Mouse (Mus musculus) fat pad, adult 2 months (tissue): Measurements from ENCODE around the gene Naa16.

Experiments used
- DNase-seq: peaks from one replicate; pipeline ENCODE4 v3.0.0-alpha.2; 2011; ENCODE audit warnings: low read depth, low spot score; ENCODE audit errors: extremely low read depth

The Naa16 gene

GRCm38 (mm10) chr14:79299796-79300195, 90.8 kb downstream of the Naa16 start:
- no peak for DNase-seq

GRCm38 (mm10) chr14:79299230-79299629, 91.3 kb downstream of the Naa16 start:
- DNase-seq: no peak

- no peak for DNase-seq
Observed at GRCm38 (mm10) chr14:79298314-79298992, 92.1 kb downstream of the Naa16 start.

GRCm38 (mm10) chr14:79296836-79297235, 93.7 kb downstream of the Naa16 start:
- no peak for DNase-seq

- no peak for DNase-seq
Observed at GRCm38 (mm10) chr14:79296201-79296600, 94.4 kb downstream of the Naa16 start.

- no peak for DNase-seq
Observed at GRCm38 (mm10) chr14:79295579-79295978, 95.0 kb downstream of the Naa16 start.

- DNase-seq: no peak
Observed at GRCm38 (mm10) chr14:79294950-79295349, 95.6 kb downstream of the Naa16 start.

GRCm38 (mm10) chr14:79294051-79294814, 96.3 kb downstream of the Naa16 start:
- DNase-seq: no peak

- no peak for DNase-seq
Observed at GRCm38 (mm10) chr14:79293119-79293780, 97.3 kb downstream of the Naa16 start.

- no peak for DNase-seq
Observed at GRCm38 (mm10) chr14:79291629-79292028, 98.9 kb downstream of the Naa16 start.

GRCm38 (mm10) chr14:79290683-79291425, 99.7 kb downstream of the Naa16 start:
- DNase-seq: no peak

GRCm38 (mm10) chr14:79289909-79290308, 100.7 kb downstream of the Naa16 start:
- peak; percentile 82 for DNase-seq

- no peak for DNase-seq
Observed at GRCm38 (mm10) chr14:79288280-79288679, 102.3 kb downstream of the Naa16 start.

- DNase-seq: no peak
Observed at GRCm38 (mm10) chr14:79287251-79287863, 103.2 kb downstream of the Naa16 start.

- DNase-seq: no peak
Observed at GRCm38 (mm10) chr14:79285549-79285948, 105.0 kb downstream of the Naa16 start.

GRCm38 (mm10) chr14:79284616-79285015, 106.0 kb downstream of the Naa16 start:
- no peak for DNase-seq

- DNase-seq: no peak
Observed at GRCm38 (mm10) chr14:79283952-79284351, 106.6 kb downstream of the Naa16 start.

- DNase-seq: no peak
Observed at GRCm38 (mm10) chr14:79281894-79282553, 108.6 kb downstream of the Naa16 start.

- DNase-seq: no peak
Observed at GRCm38 (mm10) chr14:79280456-79280855, 110.1 kb downstream of the Naa16 start.

GRCm38 (mm10) chr14:79279494-79279893, 111.1 kb downstream of the Naa16 start:
- no peak for DNase-seq
